In genomic region chr8:126536928-126537618, GRCm38 (mm10) we compare ENCODE assay signal across 8 mouse cellular contexts. TPM values are rescaled to one million over a fixed set of nuclear protein-coding genes. Genes with fewer than 3 reads are reported as not detected.
DNase-seq lines count a peak whose midpoint lies in the region; ATAC-seq lines count a peak whose summit lies in the region.

No protein-coding gene starts in this region.

- DNase-seq in adrenal gland, postnatal 25 days, result peak; percentile 79
- DNase-seq in embryo, embryonic 11 days, result peak; percentile 62
- peak; percentile 84 to 85 for DNase-seq in heart, adult 18-20 months
- peak; percentile 58 for DNase-seq in kidney, adult 18-20 months
- DNase-seq in left cerebral cortex, postnatal 25 days (ENCODE audit: low spot score in 2 of 2), result peak; percentile 84 to 95
- DNase-seq in testis, postnatal 10 days (ENCODE audit: low spot score), result peak; percentile 87

- ATAC-seq in midbrain, embryonic 15.5 days (replicated peaks), result peak; percentile 82
- no peak for ATAC-seq in inflammation-experienced regulatory T-cells, adult 6 months

- intact Hi-C loops in left cerebral cortex, postnatal 25 days (cut with DNase I), result no loop called here

- peaks cover 48% of the 10 kb centered on the region for H3K4me1 ChIP-seq in midbrain, embryonic 15.5 days

- under 1% methylated on average over 6 of the region's 6 CpGs for WGBS in midbrain, embryonic 15.5 days

- peak overlapping the region; percentile 94 for H3K27ac ChIP-seq in midbrain, embryonic 15.5 days

- H3K9me3 ChIP-seq in midbrain, embryonic 15.5 days, result no peaks in the 10 kb centered on the region

- no peaks in the 10 kb centered on the region for H3K36me3 ChIP-seq in midbrain, embryonic 15.5 days (replicated peaks)

- H3K4me3 ChIP-seq in midbrain, embryonic 15.5 days, result no peak overlapping the region

- H3K4me2 ChIP-seq in midbrain, embryonic 15.5 days, result peak overlapping the region; percentile 23; the same call in 1 of the 2 replicates

- no peaks in the 10 kb centered on the region for H3K27me3 ChIP-seq in midbrain, embryonic 15.5 days (replicated peaks)

- no peak overlapping the region for H3K9ac ChIP-seq in midbrain, embryonic 15.5 days

RNA-seq across cellular contexts. Expression of gene Irf2bp2, which starts 56.7 kb away (rescaled TPM):
- 81.3 and 82.6 TPM in 2 replicates for total RNA-seq in adrenal gland, postnatal 25 days (2021)
- total RNA-seq in heart, adult 18-20 months (2021), result 100 to 1,000 TPM; 101 to 128 TPM
- 10 to 100 TPM; 55.5 to 62.7 TPM for total RNA-seq in left cerebral cortex, postnatal 25 days (2021)
- 9.7 and 10.0 TPM in 2 replicates for polyA plus RNA-seq in midbrain, embryonic 15.5 days (2015; fragmentation: Nextera tagmentation; extraction: Ambion mirVana)
- polyA plus RNA-seq in inflammation-experienced regulatory T-cells, adult 6 months (2017; shearing (Covaris generic)), result 10 to 100 TPM; 16.7 to 25.3 (median 24.5) TPM
